Mouse (Mus musculus): ENCODE measurements at regions not wholly inside any gene's neighbourhood (a gene's known extent, or its start where the extent isn't known, plus 50 kb on each side); places are given as distances from the start of the nearest gene placed in this dataset.

DNA sequence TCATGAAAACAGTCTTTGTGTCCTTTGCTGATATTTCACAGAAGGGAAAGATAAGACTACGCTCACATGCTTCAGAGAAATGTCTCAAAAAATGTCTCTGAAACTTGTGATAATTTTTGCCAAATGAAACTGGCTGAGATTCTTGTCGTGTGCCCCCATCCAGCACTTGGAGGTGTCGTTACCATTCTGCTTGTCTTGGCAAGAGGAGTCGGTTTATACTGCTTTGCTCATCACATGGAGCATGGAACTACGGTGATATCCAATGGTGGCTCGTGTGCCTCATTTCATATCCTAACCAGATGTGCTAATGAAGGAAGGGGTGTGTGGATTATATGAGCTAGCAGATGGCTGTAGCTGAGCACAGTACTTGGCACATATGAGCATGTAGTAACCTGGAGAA, 169.4 kb upstream of the Etaa1 start:
- Histone ChIP-seq H3K27ac (no peak overlapping the region), H3K36me3 (no peaks in the 10 kb centered on the region), H3K4me1 (no peaks in the 10 kb centered on the region), H3K4me3 (no peak overlapping the region), H3K4me2 (replicated peaks) (no peak overlapping the region), H3K27me3 (no peaks in the 10 kb centered on the region), H3K9ac (no peak overlapping the region), H3K9me3 (no peaks in the 10 kb centered on the region)
- 84% methylated on average over 6 of the region's 6 CpGs for WGBS
- no peak for ATAC-seq (ENCODE audit: insufficient number of reproducible peaks, insufficient read depth, low FRiP score, low TSS enrichment)

DNA sequence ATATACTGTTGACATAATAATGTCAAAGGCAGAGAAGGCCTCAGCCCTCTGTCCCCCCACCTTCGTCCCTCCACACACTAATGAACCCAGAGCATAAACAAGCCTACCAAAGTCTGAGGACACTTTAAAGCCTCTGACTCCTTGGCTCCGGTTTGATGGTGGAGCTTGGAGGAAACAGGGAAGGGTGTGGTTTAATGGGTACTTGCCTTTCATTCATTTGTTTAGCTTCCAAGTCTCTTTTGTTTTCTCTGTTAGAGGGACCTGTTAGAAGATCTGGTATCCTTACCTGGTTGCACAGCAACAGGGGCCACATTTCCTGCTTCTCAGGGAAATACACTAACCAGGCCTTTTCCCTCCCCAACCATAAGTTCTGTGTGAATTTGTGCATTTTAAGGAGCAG, 168.9 kb upstream of the Etaa1 start:
- Histone ChIP-seq H3K27ac (no peak overlapping the region), H3K4me1 (no peaks in the 10 kb centered on the region), H3K4me2 (replicated peaks) (no peak overlapping the region), H3K27me3 (no peaks in the 10 kb centered on the region), H3K4me3 (no peak overlapping the region), H3K36me3 (no peaks in the 10 kb centered on the region), H3K9me3 (no peaks in the 10 kb centered on the region), H3K9ac (no peak overlapping the region)
- no peak for ATAC-seq (ENCODE audit: insufficient number of reproducible peaks, insufficient read depth, low FRiP score, low TSS enrichment)
- 67% methylated on average over 2 of the region's 2 CpGs for WGBS

DNA sequence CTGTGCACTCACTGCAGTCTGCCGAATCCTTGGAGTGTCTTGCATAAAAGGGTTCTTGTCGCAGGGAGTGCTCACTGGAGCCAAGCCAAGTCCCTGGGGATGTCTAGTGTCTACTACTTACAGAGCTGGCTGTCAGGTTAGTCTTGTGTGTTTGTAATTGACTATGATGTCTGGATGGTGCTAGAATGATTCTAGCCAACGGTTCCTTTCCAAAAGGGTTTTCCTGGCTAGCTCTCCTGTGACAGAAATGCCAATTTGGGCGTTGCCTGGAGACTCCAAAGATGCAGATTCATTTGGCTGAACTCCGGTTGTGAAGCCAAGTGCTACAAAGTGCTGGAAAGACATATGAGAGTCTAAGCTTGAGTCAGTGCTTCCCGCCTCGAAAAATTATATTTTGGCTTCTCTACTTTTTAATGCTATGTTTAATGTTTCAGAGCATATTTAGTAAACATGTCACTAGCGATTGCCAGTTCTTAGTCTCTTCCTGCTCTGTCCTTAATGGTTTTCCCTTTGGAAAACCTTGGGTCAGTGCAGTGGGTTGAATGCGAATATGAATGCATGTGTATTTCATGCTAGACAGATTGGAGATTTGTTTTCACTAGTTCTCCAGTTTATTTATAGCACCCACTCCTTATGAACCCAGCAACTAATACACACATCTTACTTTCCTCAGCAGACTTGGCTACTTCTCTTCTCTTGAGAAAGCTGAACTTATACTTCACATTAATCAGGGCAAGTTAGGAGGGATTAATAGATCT, 162.2 kb upstream of the Etaa1 start:
- H3K9me3 ChIP-seq: no peaks in the 10 kb centered on the region
- H3K9ac ChIP-seq: no peak overlapping the region
- no peak for ATAC-seq (ENCODE audit: insufficient number of reproducible peaks, insufficient read depth, low FRiP score, low TSS enrichment)
- H3K27ac ChIP-seq: no peak overlapping the region
- H3K27me3 ChIP-seq: no peaks in the 10 kb centered on the region
- H3K36me3 ChIP-seq: no peaks in the 10 kb centered on the region
- WGBS: 78% methylated on average over 9 of the region's 9 CpGs
- no peaks in the 10 kb centered on the region for H3K4me1 ChIP-seq
- no peak overlapping the region for H3K4me2 ChIP-seq (replicated peaks)
- no peak overlapping the region for H3K4me3 ChIP-seq

DNA sequence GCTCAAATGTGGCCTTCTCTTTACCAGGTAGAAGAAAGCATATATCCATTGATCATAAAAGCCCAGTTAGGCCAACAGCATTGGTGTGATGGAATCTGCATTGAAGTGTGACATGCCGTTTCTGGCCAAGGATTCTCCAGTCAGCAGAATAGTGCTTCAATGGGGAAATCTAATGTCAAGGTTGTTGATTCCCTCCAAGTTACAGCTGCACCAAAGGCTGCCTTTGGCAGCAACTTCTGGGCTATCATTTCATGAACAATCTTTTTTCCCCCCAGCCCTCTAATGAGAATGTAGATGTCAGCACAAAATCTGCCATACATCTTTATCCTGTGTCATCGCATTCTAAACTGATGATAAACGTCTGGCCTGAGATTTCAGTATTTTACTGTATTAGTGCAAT, 149.2 kb upstream of the Etaa1 start:
- H3K27me3 ChIP-seq: no peaks in the 10 kb centered on the region
- no peak for ATAC-seq (ENCODE audit: insufficient number of reproducible peaks, insufficient read depth, low FRiP score, low TSS enrichment)

DNA sequence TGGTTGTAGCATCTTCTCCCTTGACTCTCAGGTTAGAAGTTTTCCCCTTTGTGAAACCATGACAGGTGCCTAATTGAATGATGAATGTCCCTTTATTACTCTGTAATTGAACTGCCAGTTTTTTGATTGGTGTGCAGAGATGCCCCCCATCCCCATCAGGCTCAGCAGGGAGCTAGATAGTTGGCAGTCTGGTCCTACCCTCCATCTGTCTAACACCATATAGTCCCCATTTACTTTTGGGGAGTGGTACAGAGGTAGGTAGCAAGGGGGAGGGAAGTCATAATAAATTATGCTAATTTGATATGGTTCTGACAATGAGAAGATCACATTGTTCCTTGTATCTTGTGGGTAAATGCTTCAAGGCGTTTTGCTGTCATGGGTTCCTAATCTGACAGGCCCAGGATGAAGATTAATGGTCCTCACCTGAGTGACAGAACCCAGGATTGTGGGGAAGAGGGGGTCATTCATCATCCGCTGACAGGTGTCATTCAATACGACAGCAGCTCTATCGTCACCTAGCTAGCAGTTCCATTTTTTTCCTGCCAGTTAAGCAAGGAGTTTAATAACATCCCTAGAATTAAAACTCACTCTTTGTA, 122.3 kb upstream of the Etaa1 start:
- Histone ChIP-seq H3K9ac (no peak overlapping the region), H3K9me3 (no peaks in the 10 kb centered on the region), H3K4me1 (no peaks in the 10 kb centered on the region), H3K27ac (no peak overlapping the region), H3K36me3 (no peaks in the 10 kb centered on the region), H3K4me2 (replicated peaks) (no peak overlapping the region), H3K4me3 (no peak overlapping the region), H3K27me3 (no peaks in the 10 kb centered on the region)
- no peak for ATAC-seq (ENCODE audit: insufficient number of reproducible peaks, insufficient read depth, low FRiP score, low TSS enrichment)
- 78% methylated on average over 4 of the region's 4 CpGs for WGBS

More for the DNA sequence above, 149.2 kb upstream of the Etaa1 start:
- H3K4me2 ChIP-seq (replicated peaks): no peak overlapping the region
- no peak overlapping the region for H3K4me3 ChIP-seq
- 85% methylated on average over 3 of the region's 3 CpGs for WGBS
- no peaks in the 10 kb centered on the region for H3K9me3 ChIP-seq
- H3K36me3 ChIP-seq: no peaks in the 10 kb centered on the region
- H3K4me1 ChIP-seq: no peaks in the 10 kb centered on the region
- H3K27ac ChIP-seq: no peak overlapping the region
- H3K9ac ChIP-seq: no peak overlapping the region

DNA sequence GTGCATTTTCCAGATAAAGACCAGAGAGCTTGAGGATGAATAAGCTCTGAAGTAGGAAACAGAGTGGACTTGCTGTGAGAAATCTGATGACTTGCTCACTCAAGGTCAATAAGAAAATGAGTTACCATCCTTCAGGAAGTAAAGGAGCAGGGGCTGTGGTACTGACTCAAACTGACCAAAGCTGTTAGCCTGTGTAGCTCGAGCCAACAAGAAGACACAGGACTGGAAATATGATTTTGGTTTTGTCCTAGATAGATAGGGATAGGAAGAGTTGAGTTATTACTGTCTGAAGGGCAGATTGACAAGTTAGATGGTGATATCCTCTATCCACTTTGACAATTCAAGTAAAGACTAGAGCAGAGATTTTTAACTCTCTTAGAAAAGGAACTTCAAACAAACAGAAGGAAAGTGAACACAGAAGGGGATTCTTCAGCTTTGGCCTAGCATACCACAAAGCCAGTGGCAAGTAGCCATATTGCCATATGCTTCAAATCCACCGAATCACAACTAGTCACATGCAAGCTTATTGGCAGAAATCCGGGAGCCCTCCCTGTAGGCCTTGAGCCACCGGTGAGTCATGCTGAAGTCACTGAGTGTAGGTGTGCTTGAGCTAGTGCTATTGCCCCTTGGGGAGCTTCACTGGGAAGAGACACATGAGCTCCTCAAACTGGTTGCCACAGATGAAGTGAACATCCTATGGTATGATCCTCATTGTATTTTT, 117.1 kb upstream of the Etaa1 start:
- Histone ChIP-seq H3K9me3 (no peaks in the 10 kb centered on the region), H3K36me3 (no peaks in the 10 kb centered on the region), H3K27me3 (no peaks in the 10 kb centered on the region), H3K9ac (no peak overlapping the region), H3K4me2 (replicated peaks) (no peak overlapping the region), H3K4me3 (no peak overlapping the region), H3K4me1 (no peaks in the 10 kb centered on the region), H3K27ac (no peak overlapping the region)
- WGBS: 82% methylated on average over 4 of the region's 4 CpGs
- no peak for ATAC-seq (ENCODE audit: insufficient number of reproducible peaks, insufficient read depth, low FRiP score, low TSS enrichment)

DNA sequence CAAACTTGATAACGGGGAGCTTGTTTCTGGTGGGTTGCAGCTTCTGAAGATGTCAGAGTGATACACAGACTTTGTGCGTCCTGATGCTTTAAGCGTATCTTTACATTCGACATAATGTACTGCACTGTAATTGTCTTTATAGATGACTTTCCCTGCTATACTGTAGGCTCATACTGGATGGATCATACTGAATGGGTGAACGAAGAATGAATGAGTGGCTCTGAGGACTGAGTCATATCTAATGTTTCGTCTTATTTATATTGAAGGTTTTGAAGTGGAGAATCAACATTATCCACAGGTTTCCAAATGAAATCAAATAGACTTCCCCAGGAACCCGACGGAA, 116.3 kb upstream of the Etaa1 start:
- Histone ChIP-seq H3K4me3 (no peak overlapping the region), H3K4me1 (no peaks in the 10 kb centered on the region), H3K27ac (no peak overlapping the region), H3K36me3 (no peaks in the 10 kb centered on the region), H3K9me3 (no peaks in the 10 kb centered on the region), H3K9ac (no peak overlapping the region), H3K27me3 (no peaks in the 10 kb centered on the region), H3K4me2 (replicated peaks) (no peak overlapping the region)
- 75% methylated on average over 8 of the region's 8 CpGs for WGBS
- no peak for ATAC-seq (ENCODE audit: insufficient number of reproducible peaks, insufficient read depth, low FRiP score, low TSS enrichment)

DNA sequence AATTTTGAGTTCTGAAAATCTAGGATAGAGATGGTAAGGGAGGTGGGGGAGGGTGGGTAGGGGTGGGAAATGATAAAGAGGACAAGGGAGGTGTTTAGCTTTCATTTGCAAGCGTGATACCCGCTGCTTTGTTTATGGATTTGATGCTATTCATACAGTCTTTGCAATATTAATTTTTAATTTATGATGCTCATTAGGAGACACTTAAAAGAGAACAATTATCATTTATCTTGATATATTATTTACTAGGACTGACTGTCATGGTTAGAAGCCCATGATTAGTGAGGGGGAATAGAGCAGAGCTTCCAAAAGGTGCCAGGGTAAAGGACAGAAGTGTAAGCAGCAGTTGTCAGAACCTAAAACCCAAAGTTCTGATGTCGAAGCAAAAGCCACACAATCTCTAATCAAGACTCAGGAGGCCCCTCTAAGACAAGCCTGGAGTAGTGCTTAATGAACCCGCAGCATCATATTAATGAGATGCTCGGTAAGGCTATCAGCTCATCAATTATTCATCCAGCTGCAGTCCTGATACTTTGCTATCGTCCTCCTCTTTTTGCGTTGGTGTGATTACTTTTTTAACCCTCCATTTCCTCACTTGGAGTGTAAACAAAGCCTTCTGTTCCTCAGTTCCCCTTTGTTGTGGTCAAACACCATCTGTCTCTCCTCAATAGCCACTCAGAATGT, 115.8 kb upstream of the Etaa1 start:
- ATAC-seq (ENCODE audit: insufficient number of reproducible peaks, insufficient read depth, low FRiP score, low TSS enrichment): no peak

DNA sequence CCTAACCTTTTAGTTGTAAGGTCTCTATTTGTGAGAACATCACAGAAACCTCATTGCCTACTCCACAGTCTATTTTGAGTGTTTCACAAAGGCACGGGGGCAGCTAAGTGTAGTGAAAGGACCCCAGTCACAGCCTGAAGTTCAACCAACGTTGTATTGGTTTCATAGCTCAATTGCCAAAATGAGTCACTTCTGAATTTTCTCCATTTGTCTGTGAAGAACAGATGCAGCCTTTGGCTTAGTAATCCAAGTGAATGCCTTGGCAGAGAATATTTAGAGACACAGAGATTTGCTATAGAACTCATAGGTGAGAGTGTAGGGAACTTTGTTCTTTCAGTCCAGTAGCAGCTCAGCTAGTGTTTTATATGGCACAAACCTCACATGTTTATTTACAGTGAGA, 114.4 kb upstream of the Etaa1 start:
- Histone ChIP-seq H3K27me3 (no peaks in the 10 kb centered on the region), H3K9me3 (no peaks in the 10 kb centered on the region), H3K4me2 (replicated peaks) (no peak overlapping the region), H3K9ac (no peak overlapping the region), H3K4me1 (no peaks in the 10 kb centered on the region), H3K36me3 (no peaks in the 10 kb centered on the region), H3K4me3 (no peak overlapping the region), H3K27ac (no peak overlapping the region)
- no peak for ATAC-seq (ENCODE audit: insufficient number of reproducible peaks, insufficient read depth, low FRiP score, low TSS enrichment)
- WGBS: 65% methylated on average over 2 of the region's 2 CpGs

More for the DNA sequence above, 115.8 kb upstream of the Etaa1 start:
- no peak overlapping the region for H3K4me3 ChIP-seq
- H3K4me1 ChIP-seq: no peaks in the 10 kb centered on the region
- H3K36me3 ChIP-seq: no peaks in the 10 kb centered on the region
- H3K9me3 ChIP-seq: no peaks in the 10 kb centered on the region
- no peaks in the 10 kb centered on the region for H3K27me3 ChIP-seq
- H3K9ac ChIP-seq: no peak overlapping the region
- no peak overlapping the region for H3K4me2 ChIP-seq (replicated peaks)
- no peak overlapping the region for H3K27ac ChIP-seq
- WGBS: 69% methylated on average over 7 of the region's 7 CpGs

DNA sequence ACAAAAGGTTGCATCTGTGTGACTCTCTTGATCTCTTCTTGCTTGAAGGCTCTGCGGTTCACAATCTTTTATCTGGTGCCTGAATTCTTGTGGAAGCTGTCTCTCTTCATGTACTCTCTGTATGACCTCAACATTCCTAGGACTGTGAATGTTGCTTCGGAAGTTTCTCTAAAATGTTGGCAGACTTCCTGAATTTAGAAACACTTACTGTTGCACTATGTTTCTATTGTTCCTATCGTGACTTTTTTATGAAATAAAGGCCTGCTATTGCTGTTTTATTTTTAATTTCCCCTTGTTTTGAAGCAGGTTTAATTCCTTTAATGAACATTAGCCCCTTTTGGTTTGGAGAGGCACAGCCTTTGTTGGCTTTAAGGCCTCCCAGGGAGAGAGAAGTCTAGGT, 114.0 kb upstream of the Etaa1 start:
- no peak for ATAC-seq (ENCODE audit: insufficient number of reproducible peaks, insufficient read depth, low FRiP score, low TSS enrichment)
- 80% methylated on average over 3 of the region's 3 CpGs for WGBS
- Histone ChIP-seq H3K4me2 (replicated peaks) (no peak overlapping the region), H3K36me3 (no peaks in the 10 kb centered on the region), H3K9ac (no peak overlapping the region), H3K9me3 (no peaks in the 10 kb centered on the region), H3K27me3 (no peaks in the 10 kb centered on the region), H3K27ac (no peak overlapping the region), H3K4me1 (no peaks in the 10 kb centered on the region), H3K4me3 (no peak overlapping the region)

DNA sequence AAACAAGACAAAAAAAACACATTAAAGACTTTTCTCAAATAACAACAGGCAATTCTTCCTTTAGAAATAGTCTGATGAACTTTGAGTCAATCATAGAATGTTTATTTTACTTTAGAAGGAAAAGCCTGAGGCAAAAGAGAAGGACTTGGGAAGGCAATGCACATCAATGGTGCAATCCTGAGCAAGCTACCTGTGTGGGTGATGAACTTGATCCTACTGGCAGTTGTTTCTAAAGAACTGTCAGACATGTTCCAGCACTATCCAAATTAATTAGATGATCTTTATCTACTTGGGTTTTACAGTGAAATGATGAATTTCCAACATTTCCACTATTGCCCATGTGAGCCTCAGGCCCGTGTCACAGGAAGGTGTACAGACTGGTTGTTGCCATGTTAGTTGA, 87.9 kb upstream of the Etaa1 start:
- WGBS: 75% methylated on average over 1 of the region's 1 CpGs
- H3K9ac ChIP-seq: no peak overlapping the region
- no peak overlapping the region for H3K27ac ChIP-seq
- no peak overlapping the region for H3K4me2 ChIP-seq (replicated peaks)
- no peaks in the 10 kb centered on the region for H3K27me3 ChIP-seq
- ATAC-seq (ENCODE audit: insufficient number of reproducible peaks, insufficient read depth, low FRiP score, low TSS enrichment): no peak
- no peaks in the 10 kb centered on the region for H3K4me1 ChIP-seq
- H3K9me3 ChIP-seq: no peaks in the 10 kb centered on the region
- H3K4me3 ChIP-seq: no peak overlapping the region
- no peaks in the 10 kb centered on the region for H3K36me3 ChIP-seq

DNA sequence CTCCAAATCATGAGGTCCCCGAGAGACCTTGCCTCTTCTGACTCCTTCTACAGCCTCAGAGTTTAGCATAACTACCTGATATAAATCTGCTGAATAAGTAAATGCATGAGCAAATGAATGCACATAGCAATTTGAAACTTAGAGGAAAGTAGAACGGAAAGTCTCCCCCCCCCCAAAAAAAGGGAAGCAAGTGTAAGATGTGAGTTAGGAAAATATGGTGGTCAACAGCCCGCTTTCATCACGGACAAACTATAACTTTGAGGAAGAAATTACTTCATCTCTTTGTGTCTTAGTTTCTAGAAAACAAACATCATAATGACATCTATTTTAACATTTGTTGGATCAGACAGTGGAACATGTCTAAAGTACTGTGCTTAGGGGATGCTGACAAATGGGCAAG, 77.4 kb upstream of the Etaa1 start:
- Histone ChIP-seq H3K4me3 (no peak overlapping the region), H3K36me3 (no peaks in the 10 kb centered on the region), H3K9me3 (no peaks in the 10 kb centered on the region), H3K27me3 (no peaks in the 10 kb centered on the region), H3K27ac (no peak overlapping the region), H3K9ac (no peak overlapping the region), H3K4me1 (no peaks in the 10 kb centered on the region), H3K4me2 (replicated peaks) (no peak overlapping the region)
- 87% methylated on average over 4 of the region's 4 CpGs for WGBS
- no peak for ATAC-seq (ENCODE audit: insufficient number of reproducible peaks, insufficient read depth, low FRiP score, low TSS enrichment)
